Mouse (Mus musculus): ENCODE data around the gene Plrg1. TPM values are rescaled to one million over a fixed set of nuclear protein-coding genes. Genes with fewer than 3 reads are reported as not detected.

The Plrg1 gene
- polyA plus RNA-seq, 1 experiment from 2014 or later: 108 TPM

- no peaks in the 10 kb centered on the region for H3K36me3 ChIP-seq
- H3K4me1 ChIP-seq (replicated peaks): peaks cover 29% of the 10 kb centered on the region
- 0 out of 2 replicates have a peak, but pooled peaks cover 3% of the 10 kb centered on the region for H3K27me3 ChIP-seq
- H3K9ac ChIP-seq: no peak overlapping the region
- no peaks in the 10 kb centered on the region for H3K9me3 ChIP-seq
- no peak overlapping the region for H3K4me2 ChIP-seq
- no peak overlapping the region for H3K27ac ChIP-seq
- H3K4me3 ChIP-seq: no peak overlapping the region
- WGBS: 24% methylated on average over 7 of the region's 7 CpGs
- no peak for ATAC-seq (ENCODE audit: low FRiP score)
Measured at GRCm38 (mm10) chr3:83111485-83112261, 56.4 kb downstream of the Plrg1 start.

- no peak overlapping the region for H3K4me3 ChIP-seq
- no peak overlapping the region for H3K4me2 ChIP-seq
- H3K36me3 ChIP-seq: no peaks in the 10 kb centered on the region
- H3K9me3 ChIP-seq: no peaks in the 10 kb centered on the region
- H3K27me3 ChIP-seq: 0 out of 2 replicates have a peak, but pooled peaks cover 3% of the 10 kb centered on the region
- H3K9ac ChIP-seq: no peak overlapping the region
- H3K4me1 ChIP-seq (replicated peaks): peaks cover 29% of the 10 kb centered on the region
- peak; percentile 29; the same call in 1 of the 2 replicates for ATAC-seq (ENCODE audit: low FRiP score)
- WGBS: 18% methylated on average over 3 of the region's 3 CpGs
- no peak overlapping the region for H3K27ac ChIP-seq
Measured at GRCm38 (mm10) chr3:83112869-83113268, 57.5 kb downstream of the Plrg1 start.

- no peak overlapping the region for H3K4me2 ChIP-seq
Measured at GRCm38 (mm10) chr3:83114946-83115345, 59.6 kb downstream of the Plrg1 start.

GRCm38 (mm10) chr3:83117592-83117991 lies 62.3 kb downstream of the Plrg1 start:
- WGBS: 67% methylated on average over 10 of the region's 10 CpGs
- no peak for ATAC-seq (ENCODE audit: low FRiP score)
- H3K4me2 ChIP-seq: no peak overlapping the region

More at GRCm38 (mm10) chr3:83114946-83115345, 59.6 kb downstream of the Plrg1 start:
- 56% methylated on average over 1 of the region's 1 CpGs for WGBS
- Histone ChIP-seq H3K27me3 (0 out of 2 replicates have a peak, but pooled peaks cover 3% of the 10 kb centered on the region), H3K4me1 (replicated peaks) (peaks cover 29% of the 10 kb centered on the region), H3K36me3 (no peaks in the 10 kb centered on the region), H3K27ac (no peak overlapping the region), H3K9ac (no peak overlapping the region), H3K9me3 (no peaks in the 10 kb centered on the region), H3K4me3 (no peak overlapping the region)
- ATAC-seq (ENCODE audit: low FRiP score): no peak

More at GRCm38 (mm10) chr3:83117592-83117991, 62.3 kb downstream of the Plrg1 start:
- H3K27me3 ChIP-seq: 0 out of 2 replicates have a peak, but pooled peaks cover 3% of the 10 kb centered on the region
- H3K36me3 ChIP-seq: no peaks in the 10 kb centered on the region
- H3K27ac ChIP-seq: no peak overlapping the region
- H3K4me3 ChIP-seq: no peak overlapping the region
- no peaks in the 10 kb centered on the region for H3K9me3 ChIP-seq
- peaks cover 10% of the 10 kb centered on the region for H3K4me1 ChIP-seq (replicated peaks)
- H3K9ac ChIP-seq: no peak overlapping the region

Other genes with a start within 250 kb of the Plrg1 start
- gene Rbm46, start 179.0 kb upstream of the Plrg1 start, polyA plus RNA-seq (2015; fragmentation: Nextera tagmentation; extraction: Ambion mirVana): 2.3 and 2.4 TPM in 2 replicates
- gene Lrat, start 151.5 kb upstream of the Plrg1 start, polyA plus RNA-seq (2015; fragmentation: Nextera tagmentation; extraction: Ambion mirVana): 0.05 and 0.13 TPM in 2 replicates
- 0.71 TPM in 1 of 2 replicates, not detected in the other for gene Fgg, start 47.8 kb upstream of the Plrg1 start, polyA plus RNA-seq (2015; fragmentation: Nextera tagmentation; extraction: Ambion mirVana)
- 0.16 TPM in 1 of 2 replicates, not detected in the other for gene Fga, start 29.4 kb upstream of the Plrg1 start, polyA plus RNA-seq (2015; fragmentation: Nextera tagmentation; extraction: Ambion mirVana)
- 0.06 TPM in 1 of 2 replicates, not detected in the other for gene Fgb, start 5.7 kb upstream of the Plrg1 start, polyA plus RNA-seq (2015; fragmentation: Nextera tagmentation; extraction: Ambion mirVana)
- gene Dchs2, start 72.4 kb downstream of the Plrg1 start, polyA plus RNA-seq (2015; fragmentation: Nextera tagmentation; extraction: Ambion mirVana): 0.87 and 0.98 TPM in 2 replicates

All from hindbrain, embryonic 13.5 days (tissue).